In the genomic region with DNA sequence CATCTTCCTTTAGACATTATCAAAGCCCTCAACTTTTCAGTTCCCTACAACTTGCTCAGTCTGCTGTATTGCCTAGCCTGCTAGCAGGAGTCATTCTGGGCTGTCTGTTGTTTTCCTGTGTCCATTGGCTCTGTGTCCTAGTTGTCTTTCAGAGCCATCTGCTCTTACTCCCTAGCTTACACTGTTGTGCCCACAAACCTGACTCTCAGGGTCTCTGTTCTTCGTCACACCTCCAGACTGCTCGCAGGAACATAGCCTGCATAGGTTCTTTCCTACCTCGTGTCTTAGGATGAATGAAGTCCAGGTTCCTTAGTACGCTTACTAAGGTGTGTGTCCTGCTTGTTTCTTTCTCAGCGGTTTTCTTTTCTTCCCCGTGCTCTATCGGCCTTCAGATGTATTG, we compare ENCODE assay signal across 23 mouse cellular contexts. TPM values are rescaled to one million over a fixed set of nuclear protein-coding genes. Genes with fewer than 3 reads are reported as not detected.
DNase-seq lines count a peak whose midpoint lies in the region; TF ChIP-seq lines count a peak whose summit lies in the region.
"Had no signal": no experiment of that assay in that cellular context is flagged by ENCODE, and none has a peak within 500 bp of the region (broad histone marks: within the 10 kb centered on the region; RNA-seq: fewer than 3 reads in every experiment).

No protein-coding gene starts in this region.

- WGBS in heart, adult 2 months: 83% methylated on average over 7 of the region's 7 CpGs
- 86% methylated on average over 7 of the region's 7 CpGs for WGBS in embryonic facial prominence, embryonic 10.5 days

- H3K27ac ChIP-seq in heart, adult 2 months: no peak overlapping the region
- H3K27ac ChIP-seq in embryonic facial prominence, embryonic 10.5 days (replicated peaks): no peak overlapping the region
- H3K27ac ChIP-seq: heart, embryonic 10.5 days; hindbrain, embryonic 12.5 days; left cerebral cortex, adult 2 months; limb, embryonic 13.5 days; midbrain, embryonic 12.5 days; neural tube, embryonic 13.5 days; stomach, embryonic 15.5 days had no signal

- TF ChIP-seq POLR2A in heart, adult 2 months (IDR thresholded peaks at IDR 0.05; ENCODE audit: insufficient read depth, low read depth, low read length): no peak

- H3K79me2 ChIP-seq in heart, adult 2 months (replicated peaks; ENCODE audit: control insufficient read depth, insufficient read depth, low read length): no peaks in the 10 kb centered on the region; the same call in 1 of the 2 replicates

- no peaks in the 10 kb centered on the region for H3K9me3 ChIP-seq in embryonic facial prominence, embryonic 10.5 days
- H3K9me3 ChIP-seq: G1E; heart, embryonic 10.5 days; hindbrain, embryonic 12.5 days; limb, embryonic 13.5 days; midbrain, embryonic 12.5 days; neural tube, embryonic 13.5 days; stomach, embryonic 15.5 days had no signal

- TF ChIP-seq CTCF in heart, adult 2 months (IDR thresholded peaks at IDR 0.05): no peak

- no peak overlapping the region for H3K9ac ChIP-seq in heart, adult 2 months (ENCODE audit: low read depth, low read length)
- H3K9ac ChIP-seq: hindbrain, embryonic 12.5 days; limb, embryonic 13.5 days; midbrain, embryonic 12.5 days; neural tube, embryonic 13.5 days; stomach, embryonic 15.5 days had no signal

- H3K4me3 ChIP-seq in heart, adult 2 months: no peak overlapping the region
- no peak overlapping the region for H3K4me3 ChIP-seq in embryonic facial prominence, embryonic 10.5 days
- H3K4me3 ChIP-seq: erythroblast, embryonic 14.5 days; heart, embryonic 10.5 days; hindbrain, embryonic 12.5 days; left cerebral cortex, adult 2 months; limb, embryonic 13.5 days; megakaryocyte, embryonic 14.5 days; midbrain, embryonic 12.5 days; neural tube, embryonic 13.5 days; stomach, embryonic 15.5 days had no signal

- peaks cover 5% of the 10 kb centered on the region for H3K4me1 ChIP-seq in heart, adult 2 months (ENCODE audit: control insufficient read depth, insufficient read depth, low read length)
- peaks cover 17% of the 10 kb centered on the region for H3K4me1 ChIP-seq in embryonic facial prominence, embryonic 10.5 days

- intact Hi-C loops in heart, adult 2 months (cut with DNase I): no loop called here
- intact Hi-C loops in left cerebral cortex, postnatal 25 days (cut with DNase I): loop anchor here (5.0 kb wide), 2 partner anchors 42 to 147 kb away; no protein-coding TSS in a partner anchor

- DNase-seq in heart, adult 11 months: peak; percentile 51
- DNase-seq in heart, adult 2 months: no peak
- peak; percentile 71 to 78 for DNase-seq in cerebellum, adult 18-20 months
- peak; percentile 33 to 34 for DNase-seq in cerebellum, postnatal 10 days
- no peak for DNase-seq in kidney, adult 11 months
- DNase-seq in left cerebral cortex, postnatal 25 days (ENCODE audit: low spot score in 2 of 2): no peak
- DNase-seq in embryonic facial prominence, embryonic 10.5 days (ENCODE audit: low spot score): no peak
- DNase-seq: adrenal gland, adult 8-10 months; heart, postnatal 36 days; kidney, postnatal 14 days; lung, postnatal 4 days; thymus, adult 18-20 months; thymus, postnatal 25 days had no signal

- no peaks in the 10 kb centered on the region; the same call in 1 of the 2 replicates for H3K36me3 ChIP-seq in heart, adult 2 months (ENCODE audit: control insufficient read depth, insufficient read depth, low read length)
- H3K36me3 ChIP-seq in embryonic facial prominence, embryonic 10.5 days (replicated peaks): 0 out of 2 replicates have a peak, but pooled peaks cover 3% of the 10 kb centered on the region
- H3K36me3 ChIP-seq: heart, embryonic 10.5 days; hindbrain, embryonic 12.5 days; limb, embryonic 13.5 days; midbrain, embryonic 12.5 days; neural tube, embryonic 13.5 days; stomach, embryonic 15.5 days had no signal

- no peak for TF ChIP-seq EP300 in heart, adult 2 months (IDR thresholded peaks at IDR 0.05; ENCODE audit: insufficient read depth, low read depth, low read length)

- H3K27me3 ChIP-seq in heart, adult 2 months (ENCODE audit: control insufficient read depth, insufficient read depth, low read length): no peaks in the 10 kb centered on the region
- no peaks in the 10 kb centered on the region for H3K27me3 ChIP-seq in embryonic facial prominence, embryonic 10.5 days (replicated peaks; ENCODE audit: low read depth, poor library complexity, severe bottlenecking)
- H3K27me3 ChIP-seq: hindbrain, embryonic 12.5 days; limb, embryonic 13.5 days; megakaryocyte, embryonic 14.5 days; midbrain, embryonic 12.5 days; neural tube, embryonic 13.5 days; stomach, embryonic 15.5 days had no signal

RNA-seq across cellular contexts. Expression of gene Cdk19, which starts 35.5 kb away (rescaled TPM):
- total RNA-seq in heart, adult 2 months (2021): 10 to 100 TPM; 11.5 to 15.2 TPM
- 5.2 and 8.6 TPM in 2 replicates for polyA plus RNA-seq in heart, adult 2 months (2012; rRNA removed)
- total RNA-seq in left cerebral cortex, postnatal 25 days (2021): 10 to 100 TPM; 48.3 to 50.8 TPM
- 6.0 and 7.8 TPM in 2 replicates for polyA plus RNA-seq in embryonic facial prominence, embryonic 10.5 days (2016; fragmentation: Nextera tagmentation; extraction: Ambion mirVana)

Comparison
In these comparisons a context has a peak if more than half of its experiments do, and no peak if none do; other contexts are left out.
1. DNase-seq: peak in heart, adult 11 months (single experiment), cerebellum, adult 18-20 months (2 of 2) and cerebellum, postnatal 10 days (2 of 2); none in heart, adult 2 months (0 of 2), kidney, adult 11 months (single experiment), left cerebral cortex, postnatal 25 days (0 of 2) and embryonic facial prominence, embryonic 10.5 days (single experiment).